Mouse (Mus musculus): ENCODE data around the gene Rbm15.

- TF ChIP-seq POLR2A (IDR thresholded peaks at IDR 0.05; ENCODE audit: extremely low read depth, insufficient read depth, low read length): no peak
- no peak for TF ChIP-seq CTCF (IDR thresholded peaks at IDR 0.05; ENCODE audit: low read depth, low read length)
Measured at GRCm38 (mm10) chr3:107345033-107345725, 11.7 kb upstream of the Rbm15 start.
